In genomic region chr3:122046187-122046620, GRCm38 (mm10) we compare ENCODE assay signal across 8 mouse cellular contexts. TPM values are rescaled to one million over a fixed set of nuclear protein-coding genes. Genes with fewer than 3 reads are reported as not detected.
DNase-seq lines count a peak whose midpoint lies in the region; ATAC-seq lines count a peak whose summit lies in the region.

No protein-coding gene starts in this region.

- H3K4me3 ChIP-seq in embryonic facial prominence, embryonic 11.5 days (ENCODE audit: low read depth, low read length): no peak overlapping the region
- H3K4me3 ChIP-seq in heart, embryonic 16.5 days (ENCODE audit: low read length): no peak overlapping the region
- H3K4me3 ChIP-seq in limb, embryonic 12.5 days (replicated peaks): no peak overlapping the region

- WGBS in embryonic facial prominence, embryonic 11.5 days: 16% methylated on average over 10 of the region's 10 CpGs
- 45% methylated on average over 10 of the region's 10 CpGs for WGBS in heart, embryonic 16.5 days
- 42% methylated on average over 10 of the region's 10 CpGs for WGBS in limb, embryonic 12.5 days

- peak; percentile 20 to 23 for DNase-seq in frontal cortex, postnatal 10 days (ENCODE audit: low spot score in 2 of 2)
- DNase-seq in frontal cortex, postnatal 14 days (ENCODE audit: low spot score in 2 of 2): no peak
- DNase-seq in embryonic facial prominence, embryonic 11.5 days (ENCODE audit: low spot score): peak; percentile 21
- DNase-seq in skeletal muscle tissue, adult 2 months (ENCODE audit: low read depth, low spot score): peak; percentile 46
- no peak for DNase-seq in frontal cortex, adult 2 months (ENCODE audit: extremely low spot score in 1 of 2, low spot score in 1 of 2)

- no peaks in the 10 kb centered on the region for H3K9me3 ChIP-seq in embryonic facial prominence, embryonic 11.5 days (replicated peaks; ENCODE audit: control insufficient read depth, low read length)
- no peaks in the 10 kb centered on the region for H3K9me3 ChIP-seq in heart, embryonic 16.5 days (replicated peaks; ENCODE audit: control insufficient read depth, low read length)
- no peaks in the 10 kb centered on the region for H3K9me3 ChIP-seq in limb, embryonic 12.5 days

- no peak overlapping the region for H3K4me2 ChIP-seq in embryonic facial prominence, embryonic 11.5 days (ENCODE audit: low read depth, low read length)
- peak overlapping the region; percentile 13; the same call in 1 of the 2 replicates for H3K4me2 ChIP-seq in heart, embryonic 16.5 days (ENCODE audit: low read depth, low read length)
- H3K4me2 ChIP-seq in limb, embryonic 12.5 days: no peak overlapping the region

- H3K4me1 ChIP-seq in embryonic facial prominence, embryonic 11.5 days (ENCODE audit: control insufficient read depth, insufficient read depth, low read length): peaks cover 23% of the 10 kb centered on the region
- peaks cover 50% of the 10 kb centered on the region for H3K4me1 ChIP-seq in heart, embryonic 16.5 days (ENCODE audit: control insufficient read depth, insufficient read depth, low read length)
- H3K4me1 ChIP-seq in limb, embryonic 12.5 days (replicated peaks): peaks cover 73% of the 10 kb centered on the region

- H3K27me3 ChIP-seq in embryonic facial prominence, embryonic 11.5 days (ENCODE audit: control insufficient read depth, insufficient read depth, low read length): peaks cover 3% of the 10 kb centered on the region; the same call in 1 of the 2 replicates
- no peaks in the 10 kb centered on the region for H3K27me3 ChIP-seq in heart, embryonic 16.5 days (ENCODE audit: control insufficient read depth, insufficient read depth, low read length)
- peaks cover 5% of the 10 kb centered on the region; the same call in 1 of the 2 replicates for H3K27me3 ChIP-seq in limb, embryonic 12.5 days

- no peak overlapping the region for H3K27ac ChIP-seq in embryonic facial prominence, embryonic 11.5 days (replicated peaks; ENCODE audit: low read depth, low read length)
- H3K27ac ChIP-seq in heart, embryonic 16.5 days (ENCODE audit: low read length): no peak overlapping the region
- peak overlapping the region; percentile 96; the same call in 1 of the 2 replicates for H3K27ac ChIP-seq in limb, embryonic 12.5 days

- H3K36me3 ChIP-seq in embryonic facial prominence, embryonic 11.5 days (replicated peaks; ENCODE audit: control insufficient read depth, insufficient read depth, low read depth, low read length): no peaks in the 10 kb centered on the region
- no peaks in the 10 kb centered on the region for H3K36me3 ChIP-seq in heart, embryonic 16.5 days (ENCODE audit: control insufficient read depth, insufficient read depth)
- no peaks in the 10 kb centered on the region for H3K36me3 ChIP-seq in limb, embryonic 12.5 days

- ATAC-seq in embryonic facial prominence, embryonic 11.5 days (replicated peaks; ENCODE audit: insufficient number of reproducible peaks, low FRiP score, low TSS enrichment, low read depth): no peak
- ATAC-seq in heart, embryonic 16.5 days (replicated peaks; ENCODE audit: extremely low read depth, insufficient read depth, low FRiP score): no peak
- no peak for ATAC-seq in limb, embryonic 12.5 days (ENCODE audit: insufficient number of reproducible peaks, insufficient read depth, low FRiP score, low TSS enrichment, low read depth)
- ATAC-seq in megakaryocyte-erythroid progenitor cell, adult 5-6 weeks (replicated peaks; ENCODE audit: low FRiP score, low TSS enrichment, poor library complexity, severe bottlenecking): no peak

- no peak overlapping the region for H3K9ac ChIP-seq in embryonic facial prominence, embryonic 11.5 days (replicated peaks; ENCODE audit: low read length)
- no peak overlapping the region for H3K9ac ChIP-seq in heart, embryonic 16.5 days (ENCODE audit: low read length)
- no peak overlapping the region for H3K9ac ChIP-seq in limb, embryonic 12.5 days (replicated peaks)

RNA-seq across cellular contexts. Expression of gene Abca4, which starts 2.0 kb away (rescaled TPM):
- polyA plus RNA-seq in embryonic facial prominence, embryonic 11.5 days (2014; fragmentation: Nextera tagmentation; extraction: Ambion mirVana): 1.9 TPM in 2 replicates
- 3.4 and 3.5 TPM in 2 replicates for polyA plus RNA-seq in heart, embryonic 16.5 days (2015; fragmentation: Nextera tagmentation; extraction: Ambion mirVana)
- 1.8 and 2.2 TPM in 2 replicates for polyA plus RNA-seq in limb, embryonic 12.5 days (2016; fragmentation: Nextera tagmentation; extraction: Ambion mirVana)
- polyA plus RNA-seq in frontal cortex, adult 2 months (2012; rRNA removed): 4.0 and 5.0 TPM in 2 replicates
- total RNA-seq in megakaryocyte-erythroid progenitor cell, adult 5-6 weeks (2014; fragmentation: Nextera tagmentation): not detected in 2 replicates
- 0.15 TPM in 1 of 2 replicates, not detected in the other for total RNA-seq in megakaryocyte-erythroid progenitor cell, adult 5-6 weeks (2017)

Comparison
In these comparisons a context has a peak if more than half of its experiments do, and no peak if none do; other contexts are left out.
1. DNase-seq: peak in frontal cortex, postnatal 10 days (2 of 2), embryonic facial prominence, embryonic 11.5 days (single experiment) and skeletal muscle tissue, adult 2 months (single experiment); none in frontal cortex, postnatal 14 days (0 of 2) and frontal cortex, adult 2 months (0 of 2).